Mouse (Mus musculus) lung, postnatal 0 days (tissue): ENCODE measurements around the gene Selenoo. TPM values are rescaled to one million over a fixed set of nuclear protein-coding genes. Genes with fewer than 3 reads are reported as not detected.

Source experiments
- ATAC-seq: fragments of 200-750 bp; cut with Nextera tagmentation; 2 replicates; pipeline ENCODE4 v1.8.0; 2017; ENCODE audit warnings: moderate library complexity
- DNase-seq: peaks from one replicate; pipeline ENCODE4 v3.0.0-alpha.2; 2016; ENCODE audit warnings: low spot score
- H3K27ac ChIP-seq: fragments of 300-500 bp; sonication (generic); 2 replicates; pipeline ENCODE4 v1.5.1; 2014; ENCODE audit warnings: antibody characterized with exemption, mild to moderate bottlenecking, low read length, mixed read lengths
- H3K27me3 ChIP-seq: fragments of 300-500 bp; sonication (generic); replicated peaks from 2 replicates; pipeline ENCODE4 v1.6.1; 2014; ENCODE audit warnings: low read length, mixed read lengths; ENCODE audit not compliant: insufficient read depth
- H3K36me3 ChIP-seq: fragments of 300-500 bp; sonication (generic); 2 replicates; pipeline ENCODE4 v1.6.1; 2014; ENCODE audit warnings: low read length, mixed read lengths; ENCODE audit not compliant: insufficient read depth
- H3K4me1 ChIP-seq: fragments of 300-500 bp; sonication (generic); 2 replicates; pipeline ENCODE4 v1.6.1; 2014; ENCODE audit warnings: antibody characterized with exemption, low read depth, low read length, mixed read lengths; ENCODE audit not compliant: insufficient read depth
- H3K4me2 ChIP-seq: fragments of 300-500 bp; sonication (generic); replicated peaks from 2 replicates; pipeline ENCODE4 v1.6.1; 2014; ENCODE audit warnings: low read depth, mild to moderate bottlenecking, low read length, moderate library complexity, mixed read lengths
- H3K4me3 ChIP-seq: fragments of 300-500 bp; sonication (generic); 2 replicates; pipeline ENCODE4 v1.5.1; 2014; ENCODE audit warnings: low read depth, low read length
- H3K9ac ChIP-seq: fragments of 300-500 bp; sonication (generic); replicated peaks from 2 replicates; pipeline ENCODE4 v1.6.1; 2014; ENCODE audit warnings: low read depth, mild to moderate bottlenecking
- H3K9me3 ChIP-seq: fragments of 300-500 bp; sonication (generic); 2 replicates; pipeline ENCODE4 v1.6.1; 2016; ENCODE audit warnings: low read length, mixed read lengths
- CTCF ChIP-seq: IDR thresholded peaks from 2 replicates; pipeline ENCODE4 v1.5.1; 2016; ENCODE audit warnings: antibody characterized with exemption, mild to moderate bottlenecking
- EP300 ChIP-seq: IDR thresholded peaks from 2 replicates; pipeline ENCODE4 v1.6.1; 2016; ENCODE audit warnings: antibody characterized with exemption, mild to moderate bottlenecking, control low read depth
- WGBS: fragments of 180-500 bp; shearing (Covaris S2); extraction: QIAGEN DNeasy Blood & Tissue Kit; methylation state at CpG from one replicate; pipeline ENCODE4 v1.1.7; 2014; 5-methylcytosine and 5-hydroxymethylcytosine counted together
- polyA plus RNA-seq: library from polyadenylated mRNA; unstranded; fragments of >200 nt; fragmentation: Nextera tagmentation; extraction: Ambion mirVana; gene quantifications from 2 replicates; pipeline ENCODE4 v1.2.1, GENCODE M21; 2015

The Selenoo gene
- polyA plus RNA-seq, 1 experiment from 2014 or later, result 16.0 TPM

DNA sequence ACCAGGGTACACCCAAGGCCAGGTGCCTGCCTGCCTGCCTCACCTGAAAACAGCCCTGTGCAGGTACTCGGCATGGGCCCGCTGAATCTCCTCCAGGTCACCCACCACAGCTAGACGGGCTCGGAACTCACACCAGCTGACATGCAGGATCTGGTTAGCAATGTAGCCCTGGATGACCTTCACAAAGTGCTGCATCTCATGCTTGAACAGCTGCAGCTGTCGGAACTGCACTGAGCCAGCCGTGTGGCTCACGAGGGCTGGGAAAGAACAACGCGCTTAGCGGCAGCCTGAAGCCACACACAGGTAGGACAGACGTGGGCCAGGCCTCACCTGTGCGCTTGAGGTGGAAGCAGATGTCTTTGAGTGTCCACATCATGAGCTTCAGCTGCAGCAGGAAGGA, 11.9 kb downstream of the Selenoo start:
- H3K4me2 ChIP-seq, result no peak overlapping the region
- no peak overlapping the region for H3K27ac ChIP-seq
- H3K36me3 ChIP-seq, result peaks cover 67% of the 10 kb centered on the region
- no peaks in the 10 kb centered on the region for H3K4me1 ChIP-seq
- no peak overlapping the region for H3K4me3 ChIP-seq
- ATAC-seq (no peak), DNase-seq (no peak)
- no peaks in the 10 kb centered on the region for H3K27me3 ChIP-seq
- no peaks in the 10 kb centered on the region for H3K9me3 ChIP-seq
- TF ChIP-seq CTCF, result no peak
- no peak for TF ChIP-seq EP300
- no peak overlapping the region for H3K9ac ChIP-seq
- 91% methylated on average over 12 of the region's 12 CpGs for WGBS

DNA sequence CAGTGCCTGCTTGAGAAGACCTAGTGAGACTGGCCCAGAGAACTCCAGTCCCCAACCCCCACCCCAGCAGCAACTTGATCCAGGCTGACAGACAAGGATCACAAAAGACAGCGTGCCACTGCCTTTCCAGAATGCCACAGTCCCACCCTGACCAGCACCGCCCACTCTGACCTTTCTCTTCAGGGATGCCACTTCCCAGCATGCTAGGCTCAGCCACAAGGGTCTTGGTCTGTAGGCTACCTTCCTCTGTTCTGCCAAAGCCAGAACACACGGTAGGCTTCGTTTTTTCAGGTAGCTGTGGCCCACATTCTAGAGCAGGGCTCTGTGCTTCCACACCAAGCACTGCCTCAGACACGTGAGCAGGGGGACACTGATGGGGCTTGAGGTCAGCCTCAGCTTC, 13.8 kb downstream of the Selenoo start:
- H3K27me3 ChIP-seq, result no peaks in the 10 kb centered on the region
- no peak for DNase-seq
- H3K27ac ChIP-seq, result no peak overlapping the region
- H3K4me1 ChIP-seq, result no peaks in the 10 kb centered on the region
- ATAC-seq, result no peak
- no peak overlapping the region for H3K4me2 ChIP-seq
- no peaks in the 10 kb centered on the region for H3K9me3 ChIP-seq
- no peak overlapping the region for H3K9ac ChIP-seq
- TF ChIP-seq CTCF (no peak), EP300 (no peak)
- no peak overlapping the region for H3K4me3 ChIP-seq
- 70% methylated on average over 5 of the region's 5 CpGs for WGBS
- H3K36me3 ChIP-seq, result peaks cover 50% of the 10 kb centered on the region

DNA sequence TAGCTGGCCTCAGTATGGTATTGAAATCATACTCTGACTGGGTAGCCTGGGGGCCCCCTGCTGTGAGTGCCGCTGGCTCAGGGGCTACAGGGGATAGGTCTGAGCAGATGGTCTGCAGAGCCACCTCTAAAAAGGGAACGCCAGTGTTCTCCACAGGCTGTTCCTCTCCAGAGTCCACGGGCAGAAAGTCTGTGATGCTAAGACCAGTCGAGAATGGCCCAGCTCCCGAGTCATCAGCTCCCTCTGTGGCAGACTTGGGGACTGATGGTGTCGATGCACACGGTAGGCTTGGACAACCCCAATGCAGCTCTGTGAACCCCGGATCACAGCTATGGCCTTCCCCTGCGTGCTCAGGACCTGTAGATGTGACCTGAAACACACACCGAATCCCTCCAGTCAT, 15.0 kb downstream of the Selenoo start:
- Histone ChIP-seq H3K4me1 (no peaks in the 10 kb centered on the region), H3K36me3 (peaks cover 52% of the 10 kb centered on the region), H3K27me3 (no peaks in the 10 kb centered on the region), H3K4me3 (no peak overlapping the region), H3K27ac (no peak overlapping the region), H3K4me2 (no peak overlapping the region), H3K9ac (no peak overlapping the region), H3K9me3 (no peaks in the 10 kb centered on the region)
- TF ChIP-seq CTCF, result no peak
- no peak for TF ChIP-seq EP300
- 85% methylated on average over 10 of the region's 10 CpGs for WGBS
- no peak for ATAC-seq
- DNase-seq, result no peak

DNA sequence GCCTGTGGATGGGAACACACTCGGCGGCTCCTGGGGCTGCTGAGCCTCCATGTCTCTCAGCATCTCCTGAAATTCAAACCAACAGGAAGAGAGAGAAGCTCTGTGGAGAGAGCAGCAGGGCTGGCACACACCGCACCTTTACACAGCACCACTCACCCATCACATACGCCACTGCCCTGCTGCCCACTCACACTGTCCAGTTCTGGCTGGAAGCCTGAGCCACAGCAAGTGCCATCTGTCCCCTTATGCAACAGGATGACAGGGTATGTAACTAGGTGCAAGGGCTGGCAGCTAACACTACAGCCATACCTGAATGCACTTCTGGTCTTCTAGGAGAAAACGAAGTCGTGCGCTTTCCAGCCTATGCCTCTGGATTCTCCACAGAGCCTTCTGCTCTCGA, 15.5 kb downstream of the Selenoo start:
- Histone ChIP-seq H3K4me2 (no peak overlapping the region), H3K9ac (no peak overlapping the region), H3K4me3 (no peak overlapping the region), H3K36me3 (peaks cover 47% of the 10 kb centered on the region), H3K9me3 (no peaks in the 10 kb centered on the region), H3K27ac (no peak overlapping the region), H3K27me3 (no peaks in the 10 kb centered on the region), H3K4me1 (no peaks in the 10 kb centered on the region)
- TF ChIP-seq CTCF (no peak), EP300 (no peak)
- ATAC-seq, result no peak
- 95% methylated on average over 8 of the region's 8 CpGs for WGBS
- DNase-seq, result no peak

DNA sequence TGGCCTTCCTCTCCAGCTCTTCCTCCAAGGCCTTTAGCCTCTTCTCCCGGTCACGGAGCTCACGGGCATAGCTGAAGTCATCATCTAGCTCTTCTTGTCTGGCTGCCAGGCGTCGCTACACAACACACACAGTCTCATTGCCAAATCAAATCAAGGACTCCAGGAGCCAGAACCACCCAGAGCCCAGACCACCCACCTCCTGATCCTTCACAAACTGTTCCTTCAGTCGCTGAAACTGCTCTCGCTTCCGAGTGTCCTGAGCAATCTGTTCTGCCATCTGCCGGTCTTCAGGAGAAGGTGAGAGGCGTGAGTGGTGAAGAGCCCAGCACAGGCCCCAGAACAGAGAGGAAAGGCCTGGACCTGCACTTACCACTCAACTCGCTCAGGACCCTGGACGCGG, 17.2 kb downstream of the Selenoo start:
- Histone ChIP-seq H3K9ac (no peak overlapping the region), H3K4me2 (no peak overlapping the region), H3K9me3 (no peaks in the 10 kb centered on the region), H3K27me3 (no peaks in the 10 kb centered on the region), H3K4me3 (no peak overlapping the region), H3K36me3 (peaks cover 36% of the 10 kb centered on the region), H3K27ac (no peak overlapping the region), H3K4me1 (no peaks in the 10 kb centered on the region)
- no peak for ATAC-seq
- WGBS, result 90% methylated on average over 13 of the region's 13 CpGs
- DNase-seq, result no peak
- TF ChIP-seq CTCF, result no peak
- no peak for TF ChIP-seq EP300

DNA sequence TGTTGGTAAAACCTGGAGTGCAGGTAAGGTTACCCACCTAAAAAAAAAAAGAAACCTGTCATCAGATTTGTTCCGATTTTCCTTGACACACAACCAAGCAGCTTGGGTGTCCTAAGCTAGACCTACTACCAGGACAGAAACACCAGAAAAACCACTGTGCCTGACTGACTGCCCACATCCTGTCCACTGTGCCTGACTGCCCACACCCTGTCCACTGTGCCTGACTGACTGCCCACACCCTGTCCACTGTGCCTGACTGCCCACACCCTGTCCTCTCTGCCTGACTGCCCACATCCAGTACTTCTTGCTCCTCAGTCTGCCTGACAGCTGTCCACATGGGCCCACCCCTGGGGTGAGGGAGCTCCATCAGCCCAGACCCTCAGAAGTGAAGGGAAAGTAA, 18.1 kb downstream of the Selenoo start:
- WGBS, result 90% methylated on average over 1 of the region's 1 CpGs
- no peaks in the 10 kb centered on the region for H3K9me3 ChIP-seq

DNA sequence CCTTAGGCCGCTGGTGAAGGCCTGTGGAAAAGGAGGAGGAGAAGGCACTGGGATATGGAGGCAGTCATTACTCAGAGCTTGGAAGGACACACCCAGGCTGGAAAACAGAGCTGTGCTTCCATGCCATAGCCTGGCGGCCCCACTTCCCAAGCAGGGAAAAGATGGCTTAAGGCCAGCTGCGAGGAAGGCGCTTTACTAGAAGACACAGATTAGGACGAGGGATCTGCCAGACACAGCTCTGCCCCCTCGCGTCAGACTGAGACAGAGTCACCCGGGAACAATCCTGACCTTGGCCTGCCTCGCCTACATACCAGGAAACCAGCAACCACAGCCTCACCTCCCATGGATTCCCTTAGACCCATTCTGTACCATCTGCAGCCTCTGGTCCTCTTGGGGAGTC, 21.3 kb downstream of the Selenoo start:
- 77% methylated on average over 9 of the region's 9 CpGs for WGBS
- TF ChIP-seq EP300, result no peak
- no peak for TF ChIP-seq CTCF
- H3K4me2 ChIP-seq, result no peak overlapping the region
- no peaks in the 10 kb centered on the region for H3K27me3 ChIP-seq
- no peak overlapping the region for H3K27ac ChIP-seq
- DNase-seq (no peak), ATAC-seq (no peak)
- no peak overlapping the region for H3K9ac ChIP-seq
- no peak overlapping the region for H3K4me3 ChIP-seq
- no peaks in the 10 kb centered on the region for H3K9me3 ChIP-seq
- no peaks in the 10 kb centered on the region for H3K4me1 ChIP-seq
- peaks cover 26% of the 10 kb centered on the region; the same call in 1 of the 2 replicates for H3K36me3 ChIP-seq

More for the DNA sequence above, 18.1 kb downstream of the Selenoo start:
- no peak overlapping the region for H3K27ac ChIP-seq
- no peak for ATAC-seq
- H3K4me3 ChIP-seq, result no peak overlapping the region
- TF ChIP-seq CTCF (no peak), EP300 (no peak)
- DNase-seq, result no peak
- H3K36me3 ChIP-seq, result peaks cover 32% of the 10 kb centered on the region
- H3K27me3 ChIP-seq, result no peaks in the 10 kb centered on the region
- no peak overlapping the region for H3K9ac ChIP-seq
- no peak overlapping the region for H3K4me2 ChIP-seq
- H3K4me1 ChIP-seq, result no peaks in the 10 kb centered on the region
